Mouse (Mus musculus): ENCODE measurements around the gene Brms1. TPM values are rescaled to one million over a fixed set of nuclear protein-coding genes. Genes with fewer than 3 reads are reported as not detected.
"Not testable (repeated sequence)": the region's sequence is repeated elsewhere in the genome, so short reads cannot be mapped to it uniquely, and the experiment has no call there.

Gene Brms1
- polyA plus RNA-seq, 1 experiment from 2014 or later: 51.6 TPM

GRCm38 (mm10) chr19:5085145-5085863 lies 44.1 kb downstream of the Brms1 start, which contains the start of gene Tmem151a:
Gene Tmem151a, minus strand, starts transcription at chr19:5085531.
- Histone ChIP-seq H3K4me1 (peaks cover 27% of the 10 kb centered on the region), H3K9me3 (replicated peaks) (no peaks in the 10 kb centered on the region), H3K27me3 (peaks cover 63% of the 10 kb centered on the region), H3K27ac (no peak within 1 kb of the TSS), H3K9ac (peak within 1 kb of the TSS; percentile 39; the same call in 1 of the 2 replicates), H3K36me3 (peaks cover 6% of the 10 kb centered on the region; the same call in 1 of the 2 replicates), H3K4me3 (replicated peaks) (peak within 1 kb of the TSS; percentile 55), H3K4me2 (peak within 1 kb of the TSS; percentile 91)
- no peak for ATAC-seq (replicated peaks; ENCODE audit: low FRiP score)
- WGBS: under 1% methylated on average over 65 of the region's 69 CpGs

- peaks cover 27% of the 10 kb centered on the region for H3K4me1 ChIP-seq
- not testable (repeated sequence) for H3K27ac ChIP-seq
These were observed 45.4 kb downstream of the Brms1 start for GRCm38 (mm10) chr19:5086533-5086932.

GRCm38 (mm10) chr19:5087884-5088728 lies 47.0 kb downstream of the Brms1 start, which contains the start of gene Yif1a:
Gene Yif1a, plus strand, starts transcription at chr19:5088538.
- ATAC-seq (replicated peaks; ENCODE audit: low FRiP score): peak; percentile 92
- peak within 1 kb of the TSS; percentile 87 for H3K4me2 ChIP-seq
- H3K27ac ChIP-seq: peak within 1 kb of the TSS; percentile 92
- H3K4me3 ChIP-seq (replicated peaks): peak within 1 kb of the TSS; percentile 90
- no peaks in the 10 kb centered on the region for H3K9me3 ChIP-seq (replicated peaks)
- under 1% methylated on average over 58 of the region's 58 CpGs for WGBS
- peaks cover 27% of the 10 kb centered on the region for H3K4me1 ChIP-seq
- peak within 1 kb of the TSS; percentile 83 for H3K9ac ChIP-seq
- peaks cover 34% of the 10 kb centered on the region for H3K36me3 ChIP-seq
- H3K27me3 ChIP-seq: peaks cover 35% of the 10 kb centered on the region

More at GRCm38 (mm10) chr19:5086533-5086932, 45.4 kb downstream of the Brms1 start:
- WGBS: 56% methylated on average over 4 of the region's 4 CpGs
- not testable (repeated sequence) for H3K4me2 ChIP-seq; H3K9ac ChIP-seq; H3K4me3 ChIP-seq (replicated peaks); ATAC-seq (replicated peaks; ENCODE audit: low FRiP score); H3K9me3 ChIP-seq (replicated peaks)
- peaks cover 19% of the 10 kb centered on the region for H3K36me3 ChIP-seq
- peaks cover 51% of the 10 kb centered on the region for H3K27me3 ChIP-seq

- no peak overlapping the region for H3K27ac ChIP-seq
These were observed 48.2 kb downstream of the Brms1 start for GRCm38 (mm10) chr19:5089324-5089723.

GRCm38 (mm10) chr19:5092083-5092482 lies 50.9 kb downstream of the Brms1 start:
- ATAC-seq (replicated peaks; ENCODE audit: low FRiP score): no peak
- H3K9me3 ChIP-seq (replicated peaks): no peaks in the 10 kb centered on the region
- no peak overlapping the region for H3K9ac ChIP-seq
- H3K27ac ChIP-seq: no peak overlapping the region
- H3K27me3 ChIP-seq: 0 out of 2 replicates have a peak, but pooled peaks cover 2% of the 10 kb centered on the region
- H3K4me1 ChIP-seq: peaks cover 48% of the 10 kb centered on the region
- peaks cover 37% of the 10 kb centered on the region for H3K36me3 ChIP-seq
- 87% methylated on average over 10 of the region's 10 CpGs for WGBS
- no peak overlapping the region for H3K4me2 ChIP-seq
- H3K4me3 ChIP-seq (replicated peaks): no peak overlapping the region

More at GRCm38 (mm10) chr19:5089324-5089723, 48.2 kb downstream of the Brms1 start:
- Histone ChIP-seq H3K4me1 (peaks cover 33% of the 10 kb centered on the region), H3K27me3 (peaks cover 23% of the 10 kb centered on the region), H3K9ac (peak overlapping the region; percentile 83), H3K36me3 (peaks cover 37% of the 10 kb centered on the region), H3K4me2 (peak overlapping the region; percentile 87), H3K9me3 (replicated peaks) (no peaks in the 10 kb centered on the region), H3K4me3 (replicated peaks) (peak overlapping the region; percentile 90)
- 84% methylated on average over 4 of the region's 4 CpGs for WGBS
- ATAC-seq (replicated peaks; ENCODE audit: low FRiP score): no peak

- WGBS: 73% methylated on average over 12 of the region's 12 CpGs
- Histone ChIP-seq H3K9ac (no peak overlapping the region), H3K9me3 (replicated peaks) (no peaks in the 10 kb centered on the region), H3K4me1 (peaks cover 57% of the 10 kb centered on the region), H3K27me3 (0 out of 2 replicates have a peak, but pooled peaks cover 2% of the 10 kb centered on the region), H3K4me3 (replicated peaks) (no peak overlapping the region), H3K36me3 (peaks cover 37% of the 10 kb centered on the region), H3K4me2 (0 out of 2 replicates have a peak overlapping the region, but pooled peaks have one; percentile 4), H3K27ac (no peak overlapping the region)
- ATAC-seq (replicated peaks; ENCODE audit: low FRiP score): no peak
These were observed 52.5 kb downstream of the Brms1 start for GRCm38 (mm10) chr19:5093481-5094242.

- H3K9ac ChIP-seq: no peak overlapping the region
- H3K4me2 ChIP-seq: peak overlapping the region; percentile 4; the same call in 1 of the 2 replicates
- H3K27me3 ChIP-seq: 0 out of 2 replicates have a peak, but pooled peaks cover 2% of the 10 kb centered on the region
- H3K27ac ChIP-seq: no peak overlapping the region
- no peaks in the 10 kb centered on the region for H3K9me3 ChIP-seq (replicated peaks)
- WGBS: under 1% methylated on average over 21 of the region's 21 CpGs
- H3K36me3 ChIP-seq: peaks cover 37% of the 10 kb centered on the region
- no peak overlapping the region for H3K4me3 ChIP-seq (replicated peaks)
- peak; percentile 44 for ATAC-seq (replicated peaks; ENCODE audit: low FRiP score)
- H3K4me1 ChIP-seq: peaks cover 58% of the 10 kb centered on the region
These were observed 53.1 kb downstream of the Brms1 start for GRCm38 (mm10) chr19:5094243-5094632.

GRCm38 (mm10) chr19:5094746-5095417 lies 53.7 kb downstream of the Brms1 start:
- Histone ChIP-seq H3K27me3 (0 out of 2 replicates have a peak, but pooled peaks cover 2% of the 10 kb centered on the region), H3K27ac (no peak overlapping the region), H3K4me2 (peak overlapping the region; percentile 4; the same call in 1 of the 2 replicates), H3K36me3 (peaks cover 40% of the 10 kb centered on the region), H3K9me3 (replicated peaks) (no peaks in the 10 kb centered on the region), H3K9ac (no peak overlapping the region), H3K4me3 (replicated peaks) (no peak overlapping the region; the same call in 1 of the 2 replicates), H3K4me1 (peaks cover 59% of the 10 kb centered on the region)
- ATAC-seq (replicated peaks; ENCODE audit: low FRiP score): no peak
- WGBS: 39% methylated on average over 11 of the region's 11 CpGs

- no peak for ATAC-seq (replicated peaks; ENCODE audit: low FRiP score)
- WGBS: 18% methylated on average over 9 of the region's 9 CpGs
- peak overlapping the region; percentile 100; the same call in 1 of the 2 replicates for H3K4me2 ChIP-seq
These were observed 54.8 kb downstream of the Brms1 start for GRCm38 (mm10) chr19:5095887-5096474.

GRCm38 (mm10) chr19:5097521-5098362 lies 56.6 kb downstream of the Brms1 start:
- H3K9ac ChIP-seq: peak overlapping the region; percentile 79
- peak; percentile 3 for ATAC-seq (replicated peaks; ENCODE audit: low FRiP score)
- peaks cover 41% of the 10 kb centered on the region for H3K36me3 ChIP-seq
- H3K4me1 ChIP-seq: peaks cover 59% of the 10 kb centered on the region
- H3K4me2 ChIP-seq: peak overlapping the region; percentile 100
- H3K4me3 ChIP-seq (replicated peaks): peak overlapping the region; percentile 63
- no peaks in the 10 kb centered on the region for H3K9me3 ChIP-seq (replicated peaks)
- H3K27me3 ChIP-seq: 0 out of 2 replicates have a peak, but pooled peaks cover 2% of the 10 kb centered on the region
- H3K27ac ChIP-seq: peak overlapping the region; percentile 45
- 4% methylated on average over 31 of the region's 31 CpGs for WGBS

More at GRCm38 (mm10) chr19:5095887-5096474, 54.8 kb downstream of the Brms1 start:
- Histone ChIP-seq H3K4me3 (replicated peaks) (no peak overlapping the region), H3K4me1 (peaks cover 59% of the 10 kb centered on the region), H3K9me3 (replicated peaks) (no peaks in the 10 kb centered on the region), H3K27me3 (0 out of 2 replicates have a peak, but pooled peaks cover 2% of the 10 kb centered on the region), H3K27ac (no peak overlapping the region), H3K9ac (no peak overlapping the region), H3K36me3 (peaks cover 41% of the 10 kb centered on the region)

All from kidney, embryonic 15.5 days (tissue).